Mouse (Mus musculus) liver, embryonic 12.5 days (tissue): Measurements from ENCODE around the gene Trappc5. TPM values are rescaled to one million over a fixed set of nuclear protein-coding genes. Genes with fewer than 3 reads are reported as not detected.

ENCODE experiments used
- ATAC-seq: fragments of 200-750 bp; cut with Nextera tagmentation; 2 replicates; pipeline ENCODE4 v1.8.0; 2017; ENCODE audit warnings: moderate number of reproducible peaks, mild to moderate bottlenecking, moderate library complexity
- H3K27ac ChIP-seq: fragments of 300-500 bp; sonication (generic); 2 replicates; pipeline ENCODE4 v1.5.1; 2016; ENCODE audit warnings: mild to moderate bottlenecking
- H3K27me3 ChIP-seq: fragments of 300-500 bp; sonication (generic); replicated peaks from 2 replicates; pipeline ENCODE4 v1.6.1; 2016; ENCODE audit warnings: mild to moderate bottlenecking, moderate library complexity
- H3K36me3 ChIP-seq: fragments of 300-500 bp; sonication (generic); 2 replicates; pipeline ENCODE4 v1.6.1; 2016; ENCODE audit warnings: mild to moderate bottlenecking, moderate library complexity
- H3K4me1 ChIP-seq: fragments of 300-500 bp; sonication (generic); 2 replicates; pipeline ENCODE4 v1.6.1; 2016
- H3K4me2 ChIP-seq: fragments of 300-500 bp; sonication (generic); 2 replicates; pipeline ENCODE4 v1.6.1; 2016; ENCODE audit warnings: mild to moderate bottlenecking, moderate library complexity
- H3K4me3 ChIP-seq: fragments of 300-500 bp; sonication (generic); 2 replicates; pipeline ENCODE4 v1.5.1; 2016; ENCODE audit warnings: mild to moderate bottlenecking, moderate library complexity
- H3K9ac ChIP-seq: fragments of 300-500 bp; sonication (generic); 2 replicates; pipeline ENCODE4 v1.6.1; 2016; ENCODE audit warnings: mild to moderate bottlenecking, moderate library complexity
- H3K9me3 ChIP-seq: fragments of 300-500 bp; sonication (generic); replicated peaks from 2 replicates; pipeline ENCODE4 v1.6.1; 2016; ENCODE audit warnings: mild to moderate bottlenecking, moderate library complexity
- WGBS: fragments of 180-500 bp; shearing (Covaris S2); methylation state at CpG from one replicate; pipeline ENCODE4 v1.1.7; 2016; ENCODE audit not compliant: insufficient replicate concordance; 5-methylcytosine and 5-hydroxymethylcytosine counted together
- polyA plus RNA-seq: library from polyadenylated mRNA; unstranded; fragments of >200 nt; fragmentation: Nextera tagmentation; extraction: Ambion mirVana; gene quantifications from 2 replicates; pipeline ENCODE4 v1.2.1, GENCODE M21; 2016

The Trappc5 gene
- polyA plus RNA-seq, 1 experiment from 2014 or later = 22.8 TPM

- no peak overlapping the region for H3K27ac ChIP-seq
- H3K4me3 ChIP-seq = no peak overlapping the region
- 89% methylated on average over 23 of the region's 23 CpGs for WGBS
- H3K9ac ChIP-seq = no peak overlapping the region
- no peak overlapping the region for H3K4me2 ChIP-seq
- H3K27me3 ChIP-seq = no peaks in the 10 kb centered on the region
- ATAC-seq = no peak
- no peaks in the 10 kb centered on the region for H3K9me3 ChIP-seq
- peaks cover 18% of the 10 kb centered on the region for H3K4me1 ChIP-seq
- peaks cover 36% of the 10 kb centered on the region for H3K36me3 ChIP-seq
These were observed 3.1 kb downstream of the Trappc5 start for GRCm38 (mm10) chr8:3679236-3679635.

GRCm38 (mm10) chr8:3679656-3680055 is 3.6 kb downstream of the Trappc5 start:
- no peak overlapping the region for H3K27ac ChIP-seq
- WGBS = 80% methylated on average over 5 of the region's 5 CpGs

GRCm38 (mm10) chr8:3682435-3682834 is 6.3 kb downstream of the Trappc5 start:
- no peak overlapping the region for H3K27ac ChIP-seq

More at GRCm38 (mm10) chr8:3679656-3680055, 3.6 kb downstream of the Trappc5 start:
- H3K4me2 ChIP-seq = no peak overlapping the region
- H3K36me3 ChIP-seq = peaks cover 36% of the 10 kb centered on the region
- no peak overlapping the region for H3K9ac ChIP-seq
- no peaks in the 10 kb centered on the region for H3K27me3 ChIP-seq
- ATAC-seq = no peak
- no peaks in the 10 kb centered on the region for H3K9me3 ChIP-seq
- H3K4me1 ChIP-seq = peaks cover 18% of the 10 kb centered on the region
- no peak overlapping the region for H3K4me3 ChIP-seq

GRCm38 (mm10) chr8:3683408-3684176 is 7.5 kb downstream of the Trappc5 start:
- 59% methylated on average over 6 of the region's 6 CpGs for WGBS
- H3K4me1 ChIP-seq = no peaks in the 10 kb centered on the region
- no peak overlapping the region for H3K4me3 ChIP-seq
- no peaks in the 10 kb centered on the region for H3K9me3 ChIP-seq
- H3K36me3 ChIP-seq = peaks cover 34% of the 10 kb centered on the region
- no peak overlapping the region for H3K27ac ChIP-seq
- H3K9ac ChIP-seq = no peak overlapping the region
- H3K27me3 ChIP-seq = no peaks in the 10 kb centered on the region
- ATAC-seq = no peak
- no peak overlapping the region for H3K4me2 ChIP-seq

More at GRCm38 (mm10) chr8:3682435-3682834, 6.3 kb downstream of the Trappc5 start:
- H3K4me2 ChIP-seq = no peak overlapping the region
- peaks cover 36% of the 10 kb centered on the region for H3K36me3 ChIP-seq
- H3K4me1 ChIP-seq = peaks cover 6% of the 10 kb centered on the region
- no peaks in the 10 kb centered on the region for H3K9me3 ChIP-seq
- ATAC-seq = no peak
- H3K9ac ChIP-seq = no peak overlapping the region
- WGBS = 76% methylated on average over 5 of the region's 5 CpGs
- no peaks in the 10 kb centered on the region for H3K27me3 ChIP-seq
- no peak overlapping the region for H3K4me3 ChIP-seq

GRCm38 (mm10) chr8:3684530-3684929 is 8.4 kb downstream of the Trappc5 start:
- Histone ChIP-seq H3K27me3 (no peaks in the 10 kb centered on the region), H3K4me3 (no peak overlapping the region), H3K9ac (no peak overlapping the region), H3K36me3 (peaks cover 24% of the 10 kb centered on the region), H3K4me2 (no peak overlapping the region), H3K9me3 (no peaks in the 10 kb centered on the region), H3K4me1 (no peaks in the 10 kb centered on the region), H3K27ac (no peak overlapping the region)
- no peak; the same call in 1 of the 2 replicates for ATAC-seq

- ATAC-seq = no peak
- H3K9me3 ChIP-seq = no peaks in the 10 kb centered on the region
- 50% methylated on average over 5 of the region's 5 CpGs for WGBS
- H3K27ac ChIP-seq = no peak overlapping the region
- H3K4me3 ChIP-seq = no peak overlapping the region
- 0 out of 2 replicates have a peak, but pooled peaks cover 7% of the 10 kb centered on the region for H3K27me3 ChIP-seq
- H3K9ac ChIP-seq = no peak overlapping the region
- no peak overlapping the region for H3K4me2 ChIP-seq
- H3K36me3 ChIP-seq = peaks cover 15% of the 10 kb centered on the region
- no peaks in the 10 kb centered on the region for H3K4me1 ChIP-seq
These were observed 9.3 kb downstream of the Trappc5 start for GRCm38 (mm10) chr8:3685422-3685821.

- H3K4me2 ChIP-seq = no peak overlapping the region
- no peak overlapping the region for H3K27ac ChIP-seq
- H3K9ac ChIP-seq = no peak overlapping the region
- WGBS = 51% methylated on average over 6 of the region's 6 CpGs
- no peak for ATAC-seq
- H3K36me3 ChIP-seq = no peaks in the 10 kb centered on the region
- 0 out of 2 replicates have a peak, but pooled peaks cover 12% of the 10 kb centered on the region for H3K27me3 ChIP-seq
- H3K4me3 ChIP-seq = no peak overlapping the region
- no peaks in the 10 kb centered on the region for H3K4me1 ChIP-seq
- no peaks in the 10 kb centered on the region for H3K9me3 ChIP-seq
These were observed 11.4 kb downstream of the Trappc5 start for GRCm38 (mm10) chr8:3687537-3687936.

GRCm38 (mm10) chr8:3690774-3691173 is 14.7 kb downstream of the Trappc5 start:
- Histone ChIP-seq H3K4me1 (no peaks in the 10 kb centered on the region), H3K9ac (no peak overlapping the region), H3K9me3 (no peaks in the 10 kb centered on the region), H3K4me3 (no peak overlapping the region), H3K36me3 (no peaks in the 10 kb centered on the region), H3K27me3 (0 out of 2 replicates have a peak, but pooled peaks cover 12% of the 10 kb centered on the region), H3K4me2 (no peak overlapping the region), H3K27ac (no peak overlapping the region)
- WGBS = 44% methylated on average over 3 of the region's 3 CpGs
- no peak for ATAC-seq

- H3K36me3 ChIP-seq = no peaks in the 10 kb centered on the region
- 66% methylated on average over 3 of the region's 3 CpGs for WGBS
- no peak within 1 kb of the TSS for H3K9ac ChIP-seq
- H3K4me2 ChIP-seq = no peak within 1 kb of the TSS
- H3K27ac ChIP-seq = no peak within 1 kb of the TSS
- H3K9me3 ChIP-seq = no peaks in the 10 kb centered on the region
- no peaks in the 10 kb centered on the region for H3K4me1 ChIP-seq
- no peak within 1 kb of the TSS for H3K4me3 ChIP-seq
- H3K27me3 ChIP-seq = 0 out of 2 replicates have a peak, but pooled peaks cover 12% of the 10 kb centered on the region
- ATAC-seq = no peak
These were observed 18.0 kb downstream of the Trappc5 start, which contains the start of gene Fcer2a for GRCm38 (mm10) chr8:3694121-3694520. Fcer2a (minus strand) TSS chr8:3694175.

GRCm38 (mm10) chr8:3701491-3701890 is 25.4 kb downstream of the Trappc5 start:
- no peak overlapping the region for H3K4me2 ChIP-seq
- no peaks in the 10 kb centered on the region for H3K36me3 ChIP-seq
- H3K4me3 ChIP-seq = no peak overlapping the region
- H3K9me3 ChIP-seq = no peaks in the 10 kb centered on the region
- no peaks in the 10 kb centered on the region for H3K27me3 ChIP-seq
- WGBS = 86% methylated on average over 1 of the region's 1 CpGs
- peak; percentile 57; the same call in 1 of the 2 replicates for ATAC-seq
- peaks cover 5% of the 10 kb centered on the region; the same call in 1 of the 2 replicates for H3K4me1 ChIP-seq
- H3K9ac ChIP-seq = no peak overlapping the region
- no peak overlapping the region for H3K27ac ChIP-seq

- Histone ChIP-seq H3K27me3 (no peaks in the 10 kb centered on the region), H3K4me1 (peaks cover 13% of the 10 kb centered on the region; the same call in 1 of the 2 replicates), H3K9ac (no peak overlapping the region), H3K27ac (no peak overlapping the region), H3K9me3 (no peaks in the 10 kb centered on the region), H3K36me3 (no peaks in the 10 kb centered on the region), H3K4me3 (no peak overlapping the region), H3K4me2 (no peak overlapping the region)
- 43% methylated on average over 4 of the region's 4 CpGs for WGBS
- ATAC-seq = no peak
These were observed 29.6 kb downstream of the Trappc5 start for GRCm38 (mm10) chr8:3705711-3706110.

- H3K27ac ChIP-seq = no peak overlapping the region
- H3K9ac ChIP-seq = no peak overlapping the region
- ATAC-seq = no peak
- peaks cover 15% of the 10 kb centered on the region; the same call in 1 of the 2 replicates for H3K4me1 ChIP-seq
- H3K4me2 ChIP-seq = no peak overlapping the region
- H3K27me3 ChIP-seq = no peaks in the 10 kb centered on the region
- WGBS = 57% methylated on average over 7 of the region's 7 CpGs
- H3K9me3 ChIP-seq = no peaks in the 10 kb centered on the region
- no peak overlapping the region for H3K4me3 ChIP-seq
- no peaks in the 10 kb centered on the region for H3K36me3 ChIP-seq
These were observed 31.5 kb downstream of the Trappc5 start for GRCm38 (mm10) chr8:3707611-3708010.
